Mouse (Mus musculus): ENCODE results near the gene Pcnt.

DNA sequence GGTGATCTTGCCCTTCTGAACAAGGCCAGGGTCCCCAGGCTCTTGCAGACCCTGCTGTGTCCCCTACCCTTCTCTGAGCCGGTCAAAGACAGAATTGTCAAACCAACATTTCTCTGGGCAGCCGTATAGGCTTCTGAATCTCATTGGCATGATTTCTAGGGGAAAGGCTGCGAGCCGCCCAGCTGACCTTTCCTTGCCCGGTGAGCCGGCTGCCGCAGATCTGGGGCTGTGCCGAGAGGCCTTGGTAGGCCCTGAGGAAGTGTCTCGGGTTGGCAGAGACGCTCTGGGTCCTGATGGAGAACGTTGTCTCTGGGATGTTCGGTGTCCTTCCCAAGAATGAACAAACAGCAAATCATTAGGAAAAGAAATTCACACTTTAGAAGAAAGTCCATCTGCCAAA is 88.6 kb downstream of the Pcnt start:
- TF ChIP-seq POLR2A (IDR thresholded peaks at IDR 0.05; ENCODE audit: control insufficient read depth, extremely low read depth, insufficient read depth, low read length, poor library complexity) (no peak), CTCF (IDR thresholded peaks at IDR 0.05; ENCODE audit: borderline replicate concordance, control insufficient read depth, extremely low read depth, insufficient read depth, low read length, poor library complexity) (no peak)
